Mouse (Mus musculus) olfactory bulb, adult 2 months (tissue): ENCODE results near the gene Gast. TPM values are rescaled to one million over a fixed set of nuclear protein-coding genes. Genes with fewer than 3 reads are reported as not detected.
"Not testable (repeated sequence)": the region's sequence is repeated elsewhere in the genome, so short reads cannot be mapped to it uniquely, and the experiment has no call there.

Experiments used
- H3K27ac ChIP-seq: fragments of 200-500 bp; 2 replicates; pipeline ENCODE4 v1.5.1; 2012; ENCODE audit warnings: low read depth, low read length; ENCODE audit not compliant: insufficient read depth
- H3K4me1 ChIP-seq: fragments of 200-500 bp; 2 replicates; pipeline ENCODE4 v1.6.1; 2012; ENCODE audit warnings: low read length; ENCODE audit not compliant: control insufficient read depth, insufficient read depth
- H3K4me3 ChIP-seq: fragments of 200-500 bp; 2 replicates; pipeline ENCODE4 v1.5.1; 2012; ENCODE audit warnings: mild to moderate bottlenecking, low read depth, low read length, moderate library complexity; ENCODE audit not compliant: insufficient read depth
- CTCF ChIP-seq: fragments of 200-500 bp; IDR thresholded peaks from 2 replicates; pipeline ENCODE4 v1.5.1; 2012; ENCODE audit warnings: low read depth, mild to moderate bottlenecking, low read length, moderate library complexity; ENCODE audit not compliant: insufficient read depth
- POLR2A ChIP-seq: fragments of 200-500 bp; IDR thresholded peaks from 2 replicates; pipeline ENCODE4 v1.6.1; 2012; ENCODE audit warnings: mild to moderate bottlenecking, low read depth, low read length, moderate library complexity; ENCODE audit not compliant: insufficient read depth
- WGBS: fragments of 180-500 bp; shearing (Covaris S2); methylation state at CpG from one replicate; pipeline ENCODE4 v1.1.7; 2018; 5-methylcytosine and 5-hydroxymethylcytosine counted together
- polyA plus RNA-seq: library from polyadenylated mRNA; stranded (reverse); fragments of >200 nt; gene quantifications from 2 replicates; pipeline ENCODE4 v1.2.4, GENCODE M21; 2012; ENCODE audit warnings: low replicate concordance; ENCODE audit not compliant: missing spikeins, insufficient read depth, insufficient read length

Gene Gast
- polyA plus RNA-seq, 1 experiment: not detected

- Histone ChIP-seq H3K4me3 (no peak overlapping the region), H3K27ac (no peak overlapping the region), H3K4me1 (peaks cover 7% of the 10 kb centered on the region; the same call in 1 of the 2 replicates)
- TF ChIP-seq POLR2A (no peak), CTCF (no peak)
- WGBS: 14% methylated on average over 5 of the region's 5 CpGs
Observed at GRCm38 (mm10) chr11:100300293-100300692, 33.9 kb upstream of the Gast start.

GRCm38 (mm10) chr11:100301292-100301691 lies 32.9 kb upstream of the Gast start:
- 95% methylated on average over 5 of the region's 5 CpGs for WGBS
- TF ChIP-seq POLR2A: no peak
- TF ChIP-seq CTCF: no peak
- Histone ChIP-seq H3K4me3 (no peak overlapping the region), H3K27ac (no peak overlapping the region), H3K4me1 (peaks cover 7% of the 10 kb centered on the region; the same call in 1 of the 2 replicates)

- 91% methylated on average over 5 of the region's 5 CpGs for WGBS
- no peak overlapping the region for H3K4me3 ChIP-seq
- H3K27ac ChIP-seq: no peak overlapping the region
- H3K4me1 ChIP-seq: peaks cover 9% of the 10 kb centered on the region
- TF ChIP-seq CTCF (no peak), POLR2A (no peak)
Observed at GRCm38 (mm10) chr11:100307900-100308299, 26.3 kb upstream of the Gast start.

- 88% methylated on average over 5 of the region's 6 CpGs for WGBS
- H3K27ac ChIP-seq, H3K4me3 ChIP-seq: not testable (repeated sequence)
- H3K4me1 ChIP-seq: peaks cover 13% of the 10 kb centered on the region
Observed at GRCm38 (mm10) chr11:100308672-100309071, 25.5 kb upstream of the Gast start.

GRCm38 (mm10) chr11:100311656-100312055 lies 22.6 kb upstream of the Gast start:
- Histone ChIP-seq H3K4me1 (peaks cover 19% of the 10 kb centered on the region), H3K4me3 (no peak overlapping the region), H3K27ac (peak overlapping the region; percentile 94; the same call in 1 of the 2 replicates)
- TF ChIP-seq POLR2A (no peak), CTCF (no peak)
- WGBS: 63% methylated on average over 1 of the region's 1 CpGs

GRCm38 (mm10) chr11:100312096-100312679 lies 22.0 kb upstream of the Gast start:
- peaks cover 19% of the 10 kb centered on the region for H3K4me1 ChIP-seq
- peak overlapping the region; percentile 94 for H3K27ac ChIP-seq
- H3K4me3 ChIP-seq: no peak overlapping the region
- 15% methylated on average over 5 of the region's 5 CpGs for WGBS
- TF ChIP-seq POLR2A: no peak
- TF ChIP-seq CTCF: no peak

GRCm38 (mm10) chr11:100313424-100313823 lies 20.8 kb upstream of the Gast start:
- H3K27ac ChIP-seq: peak overlapping the region; percentile 66
- TF ChIP-seq POLR2A (no peak), CTCF (no peak)
- H3K4me1 ChIP-seq: peaks cover 19% of the 10 kb centered on the region
- 95% methylated on average over 6 of the region's 6 CpGs for WGBS
- H3K4me3 ChIP-seq: no peak overlapping the region

GRCm38 (mm10) chr11:100315439-100315838 lies 18.8 kb upstream of the Gast start:
- H3K27ac ChIP-seq: no peak overlapping the region
- H3K4me3 ChIP-seq: no peak overlapping the region
- peaks cover 21% of the 10 kb centered on the region for H3K4me1 ChIP-seq
- TF ChIP-seq CTCF (no peak), POLR2A (no peak)
- 87% methylated on average over 5 of the region's 5 CpGs for WGBS

GRCm38 (mm10) chr11:100317826-100318380 lies 16.3 kb upstream of the Gast start:
- 80% methylated on average over 6 of the region's 6 CpGs for WGBS
- H3K4me1 ChIP-seq: peaks cover 15% of the 10 kb centered on the region
- H3K27ac ChIP-seq: no peak overlapping the region
- no peak for TF ChIP-seq POLR2A
- no peak for TF ChIP-seq CTCF
- no peak overlapping the region for H3K4me3 ChIP-seq
